Mouse (Mus musculus) cerebellum, postnatal 4 days (tissue): Measurements from ENCODE around the gene Crb1.
A peak's percentile ranks its signal among the peaks of the same experiment; 100 is the strongest.
"Not testable (repeated sequence)": the region's sequence is repeated elsewhere in the genome, so short reads cannot be mapped to it uniquely, and the experiment has no call there.

Source experiments
- DNase-seq, 2 experiments: peaks; one replicate each; pipeline ENCODE4 v3.0.0; 2022; ENCODE audit warnings: low spot score in 2 of 2, mixed read lengths in 1 of 2

Gene Crb1

GRCm38 (mm10) chr1:139376638-139377286, at the start of gene Crb1:
TSS of gene Crb1 (minus strand) at chr1:139377100.
- no peak for DNase-seq

GRCm38 (mm10) chr1:139425006-139425405, 48.1 kb upstream of the Crb1 start:
- DNase-seq = no peak

- no peak for DNase-seq
These were observed 47.0 kb upstream of the Crb1 start for GRCm38 (mm10) chr1:139423931-139424330.

- peak in 1 of 2 experiments; percentile 6 for DNase-seq
These were observed 46.0 kb upstream of the Crb1 start for GRCm38 (mm10) chr1:139422941-139423340.

GRCm38 (mm10) chr1:139421875-139422791, 45.2 kb upstream of the Crb1 start, which contains the start of gene Zbtb41:
TSS of gene Zbtb41 (plus strand) at chr1:139422288.
- DNase-seq = peak; percentile 67 to 89

GRCm38 (mm10) chr1:139421521-139421874, 44.6 kb upstream of the Crb1 start:
- DNase-seq = no peak

- DNase-seq = no peak
These were observed 36.6 kb upstream of the Crb1 start for GRCm38 (mm10) chr1:139413465-139413864.

GRCm38 (mm10) chr1:139412365-139412764, 35.5 kb upstream of the Crb1 start:
- not testable (repeated sequence) for DNase-seq

- no peak for DNase-seq
These were observed 30.8 kb upstream of the Crb1 start for GRCm38 (mm10) chr1:139407701-139408100.

GRCm38 (mm10) chr1:139405766-139406165, 28.9 kb upstream of the Crb1 start:
- DNase-seq = no peak

GRCm38 (mm10) chr1:139396589-139396988, 19.7 kb upstream of the Crb1 start:
- no peak for DNase-seq

GRCm38 (mm10) chr1:139391747-139392146, 14.8 kb upstream of the Crb1 start:
- DNase-seq = no peak

- DNase-seq = no peak
These were observed 2.7 kb upstream of the Crb1 start for GRCm38 (mm10) chr1:139379621-139379984.

- no peak for DNase-seq
These were observed 2.1 kb upstream of the Crb1 start for GRCm38 (mm10) chr1:139378861-139379620.

GRCm38 (mm10) chr1:139375900-139376299, 1.0 kb downstream of the Crb1 start:
- DNase-seq = no peak

GRCm38 (mm10) chr1:139371341-139371740, 5.6 kb downstream of the Crb1 start:
- no peak for DNase-seq

- no peak for DNase-seq
These were observed 28.3 kb downstream of the Crb1 start for GRCm38 (mm10) chr1:139348566-139348965.

- peak in 1 of 2 experiments; percentile 21 for DNase-seq
These were observed 30.1 kb downstream of the Crb1 start for GRCm38 (mm10) chr1:139346602-139347371.

- no peak for DNase-seq
These were observed 30.8 kb downstream of the Crb1 start for GRCm38 (mm10) chr1:139346030-139346601.

GRCm38 (mm10) chr1:139340178-139340859, 36.6 kb downstream of the Crb1 start:
- DNase-seq = no peak
